Mouse (Mus musculus) spleen, adult 2 months (tissue): ENCODE data around the gene Slc7a4. TPM values are rescaled to one million over a fixed set of nuclear protein-coding genes. Genes with fewer than 3 reads are reported as not detected.

Experiments used
- DNase-seq, 2 experiments: peaks; one replicate each; pipeline versions ENCODE4 v3.0.0 to v3.0.0-alpha.2; 2012 to 2021; ENCODE audit warnings: low spot score in 2 of 2, low read depth in 1 of 2
- H3K27ac ChIP-seq: fragments of 200-500 bp; 2 replicates; pipeline ENCODE4 v1.5.1; 2012; ENCODE audit warnings: low read length, inconsistent platforms; ENCODE audit not compliant: insufficient read depth
- H3K27me3 ChIP-seq: fragments of 200-500 bp; 2 replicates; pipeline ENCODE4 v1.6.1; 2012; ENCODE audit warnings: mild to moderate bottlenecking, moderate library complexity, low read length, inconsistent platforms; ENCODE audit not compliant: control insufficient read depth, insufficient read depth
- H3K36me3 ChIP-seq: fragments of 200-500 bp; 2 replicates; pipeline ENCODE4 v1.6.1; 2012; ENCODE audit warnings: mild to moderate bottlenecking, low read length, inconsistent platforms; ENCODE audit not compliant: control insufficient read depth, insufficient read depth
- H3K4me1 ChIP-seq: fragments of 200-500 bp; 2 replicates; pipeline ENCODE4 v1.6.1; 2011; ENCODE audit warnings: inconsistent platforms; ENCODE audit not compliant: control insufficient read depth, insufficient read depth, insufficient read length
- H3K4me3 ChIP-seq: fragments of 200-500 bp; 2 replicates; pipeline ENCODE4 v1.5.1; 2011; ENCODE audit warnings: mild to moderate bottlenecking, inconsistent platforms; ENCODE audit not compliant: insufficient read depth, insufficient read length; ENCODE audit errors: extremely low read depth
- CTCF ChIP-seq: fragments of 200-500 bp; IDR thresholded peaks from 2 replicates; pipeline ENCODE4 v1.5.1; 2011; ENCODE audit warnings: mild to moderate bottlenecking, inconsistent platforms; ENCODE audit not compliant: insufficient read depth, insufficient read length, insufficient replicate concordance; ENCODE audit errors: extremely low read depth
- POLR2A ChIP-seq: fragments of 200-500 bp; IDR thresholded peaks from 2 replicates; pipeline ENCODE4 v1.6.1; 2011; ENCODE audit warnings: low read depth, low read length, inconsistent platforms
- WGBS: fragments of 180-500 bp; shearing (Covaris S2); methylation state at CpG from one replicate; pipeline ENCODE4 v1.1.7; 2018; 5-methylcytosine and 5-hydroxymethylcytosine counted together
- polyA plus RNA-seq: library from polyadenylated mRNA; depleted of rRNA; stranded (reverse); fragments of >200 nt; gene quantifications from 2 replicates; pipeline ENCODE4 v1.2.3, GENCODE M21; 2012

Slc7a4 gene
- polyA plus RNA-seq, 1 experiment, result 4.3 TPM

- H3K36me3 ChIP-seq, result peaks cover 12% of the 10 kb centered on the region
- 65% methylated on average over 4 of the region's 4 CpGs for WGBS
- no peak overlapping the region for H3K27ac ChIP-seq
- H3K4me1 ChIP-seq, result peaks cover 7% of the 10 kb centered on the region
- TF ChIP-seq CTCF (peak; percentile 8; the same call in 1 of the 2 replicates), POLR2A (no peak)
- no peaks in the 10 kb centered on the region; the same call in 1 of the 2 replicates for H3K27me3 ChIP-seq
- no peak overlapping the region for H3K4me3 ChIP-seq
- peak in 1 of 2 experiments; percentile 46 for DNase-seq
Measured at GRCm38 (mm10) chr16:17532271-17532670, 50.7 kb downstream of the Slc7a4 start.

GRCm38 (mm10) chr16:17530640-17531288, 52.2 kb downstream of the Slc7a4 start, which contains the start of gene Thap7:
TSS of gene Thap7 (minus strand) at chr16:17531136.
- Histone ChIP-seq H3K4me1 (peaks cover 7% of the 10 kb centered on the region), H3K4me3 (peak within 1 kb of the TSS; percentile 86), H3K36me3 (peaks cover 20% of the 10 kb centered on the region), H3K27ac (peak within 1 kb of the TSS; percentile 94), H3K27me3 (no peaks in the 10 kb centered on the region; the same call in 1 of the 2 replicates)
- TF ChIP-seq CTCF (no peak), POLR2A (peak; percentile 72)
- WGBS, result under 1% methylated on average over 67 of the region's 67 CpGs
- DNase-seq, result peak; percentile 93 to 95

- Histone ChIP-seq H3K27ac (peak overlapping the region; percentile 94), H3K36me3 (peaks cover 23% of the 10 kb centered on the region), H3K4me1 (peaks cover 7% of the 10 kb centered on the region), H3K4me3 (peak overlapping the region; percentile 86), H3K27me3 (no peaks in the 10 kb centered on the region; the same call in 1 of the 2 replicates)
- no peak for DNase-seq
- TF ChIP-seq CTCF, result no peak
- no peak for TF ChIP-seq POLR2A
- WGBS, result 10% methylated on average over 17 of the region's 17 CpGs
Measured at GRCm38 (mm10) chr16:17529981-17530586, 52.9 kb downstream of the Slc7a4 start.

GRCm38 (mm10) chr16:17528276-17528675, 54.7 kb downstream of the Slc7a4 start:
- peaks cover 7% of the 10 kb centered on the region for H3K4me1 ChIP-seq
- TF ChIP-seq POLR2A (no peak), CTCF (no peak)
- WGBS, result 96% methylated on average over 13 of the region's 13 CpGs
- H3K27me3 ChIP-seq, result no peaks in the 10 kb centered on the region; the same call in 1 of the 2 replicates
- DNase-seq, result no peak
- H3K36me3 ChIP-seq, result peaks cover 27% of the 10 kb centered on the region
- no peak overlapping the region for H3K27ac ChIP-seq
- no peak overlapping the region for H3K4me3 ChIP-seq

- H3K36me3 ChIP-seq, result peaks cover 29% of the 10 kb centered on the region
Measured at GRCm38 (mm10) chr16:17527606-17528005, 55.4 kb downstream of the Slc7a4 start.

GRCm38 (mm10) chr16:17526223-17526622, 56.8 kb downstream of the Slc7a4 start:
- WGBS, result 92% methylated on average over 6 of the region's 6 CpGs
- Histone ChIP-seq H3K36me3 (peaks cover 41% of the 10 kb centered on the region), H3K27ac (no peak overlapping the region), H3K4me3 (no peak overlapping the region), H3K4me1 (peaks cover 4% of the 10 kb centered on the region), H3K27me3 (no peaks in the 10 kb centered on the region)
- DNase-seq, result no peak
- TF ChIP-seq CTCF (no peak), POLR2A (no peak)

More at GRCm38 (mm10) chr16:17527606-17528005, 55.4 kb downstream of the Slc7a4 start:
- TF ChIP-seq CTCF (no peak), POLR2A (no peak)
- no peaks in the 10 kb centered on the region; the same call in 1 of the 2 replicates for H3K27me3 ChIP-seq
- H3K27ac ChIP-seq, result no peak overlapping the region
- H3K4me3 ChIP-seq, result no peak overlapping the region
- peaks cover 7% of the 10 kb centered on the region for H3K4me1 ChIP-seq
- DNase-seq, result no peak
